Mouse (Mus musculus) ES-E14 (cell line): ENCODE measurements around the gene Pou2f3. TPM values are rescaled to one million over a fixed set of nuclear protein-coding genes. Genes with fewer than 3 reads are reported as not detected.

Source experiments
- DNase-seq: peaks from one replicate; pipeline ENCODE4 v3.0.0-alpha.2; 2013; ENCODE audit warnings: low read depth, low spot score
- H3K27ac ChIP-seq: 2 replicates; pipeline ENCODE4 v1.5.1; 2012; ENCODE audit warnings: low read depth, mild to moderate bottlenecking, low read length, moderate library complexity, mixed read lengths; ENCODE audit not compliant: poor library complexity, insufficient read depth, severe bottlenecking
- H3K36me3 ChIP-seq: 2 replicates; pipeline ENCODE4 v1.6.1; 2012; ENCODE audit warnings: mild to moderate bottlenecking, low read length, moderate library complexity, mixed read lengths; ENCODE audit not compliant: control insufficient read depth, poor library complexity, insufficient read depth, severe bottlenecking
- H3K4me1 ChIP-seq, 2 experiments: fragments of 150-350 bp in 1 of 2; sonication (generic) in 1 of 2; 2 replicates each; pipeline ENCODE4 v1.6.1; 2012; ENCODE audit warnings: low read length in 2 of 2, mild to moderate bottlenecking in 1 of 2, mixed read lengths in 1 of 2; ENCODE audit not compliant: control insufficient read depth in 2 of 2, insufficient read depth in 2 of 2, poor library complexity in 1 of 2
- H3K4me3 ChIP-seq, 2 experiments: fragments of 150-350 bp in 1 of 2; sonication (generic) in 1 of 2; 2 replicates each; pipeline ENCODE4 v1.5.1; 2012; ENCODE audit warnings: low read length in 2 of 2, low read depth in 1 of 2, mild to moderate bottlenecking in 1 of 2, mixed read lengths in 1 of 2; ENCODE audit not compliant: insufficient read depth in 1 of 2, poor library complexity in 1 of 2, severe bottlenecking in 1 of 2
- H3K9ac ChIP-seq: 2 replicates; pipeline ENCODE4 v1.6.1; 2012; ENCODE audit warnings: low read depth, mild to moderate bottlenecking, low read length, mixed read lengths; ENCODE audit not compliant: poor library complexity, insufficient read depth, severe bottlenecking
- H3K9me3 ChIP-seq: fragments of 150-350 bp; sonication (generic); 2 replicates; pipeline ENCODE4 v1.6.1; 2012; ENCODE audit warnings: low read depth, mild to moderate bottlenecking, low read length; ENCODE audit not compliant: control insufficient read depth, insufficient read depth
- CHD2 ChIP-seq: IDR thresholded peaks from 2 replicates; pipeline ENCODE4 v1.6.1; 2014; ENCODE audit warnings: mild to moderate bottlenecking, low read depth, low read length, inconsistent platforms
- HCFC1 ChIP-seq: IDR thresholded peaks from 2 replicates; pipeline ENCODE4 v1.6.1; 2012; ENCODE audit warnings: low read length, inconsistent platforms, borderline replicate concordance; ENCODE audit not compliant: insufficient read depth
- MAFK ChIP-seq: IDR thresholded peaks from 2 replicates; pipeline ENCODE4 v1.6.1; 2014; ENCODE audit warnings: mild to moderate bottlenecking, low read depth, low read length, inconsistent platforms; ENCODE audit not compliant: insufficient read depth
- ZC3H11A ChIP-seq: IDR thresholded peaks from 2 replicates; pipeline ENCODE4 v1.6.1; 2012; ENCODE audit warnings: low read depth, mild to moderate bottlenecking, inconsistent platforms, low read length, borderline replicate concordance
- ZNF384 ChIP-seq: IDR thresholded peaks from 2 replicates; pipeline ENCODE4 v1.6.1; 2012; ENCODE audit warnings: low read depth, low read length, inconsistent platforms
- in situ Hi-C, 2 experiments: fragments of 600-800 bp; cut with MboI; formaldehyde crosslinking; loops; one replicate each; pipeline ENCODE4 v1.15.1; 2025; ENCODE audit warnings: low sequenced_read_pairs in 2 of 2, inconsistent platforms in 1 of 2; ENCODE audit not compliant: unreplicated experiment in 2 of 2
- total RNA-seq: library from RNA; depleted of rRNA; stranded (reverse); fragments of 300-350 nt; gene quantifications from 2 replicates; pipeline ENCODE4 v1.2.3, GENCODE M21; 2012

The Pou2f3 gene
- total RNA-seq, 1 experiment = 1.5 TPM

GRCm38 (mm10) chr9:43179614-43180013, 30.6 kb downstream of the Pou2f3 start:
- H3K9ac ChIP-seq = no peak overlapping the region
- H3K27ac ChIP-seq = no peak overlapping the region
- no peaks in the 10 kb centered on the region for H3K9me3 ChIP-seq
- no peaks in the 10 kb centered on the region for H3K4me1 ChIP-seq
- in situ Hi-C loops = no loop called here
- TF ChIP-seq ZC3H11A (no peak), CHD2 (no peak), HCFC1 (no peak), ZNF384 (no peak), MAFK (no peak)
- DNase-seq = no peak
- H3K36me3 ChIP-seq = no peaks in the 10 kb centered on the region
- H3K4me3 ChIP-seq = no peak overlapping the region

GRCm38 (mm10) chr9:43178172-43178571, 32.0 kb downstream of the Pou2f3 start:
- Histone ChIP-seq H3K4me1 (no peaks in the 10 kb centered on the region), H3K4me3 (no peak overlapping the region), H3K9me3 (no peaks in the 10 kb centered on the region), H3K9ac (no peak overlapping the region), H3K27ac (no peak overlapping the region), H3K36me3 (no peaks in the 10 kb centered on the region)
- in situ Hi-C loops = no loop called here
- DNase-seq = no peak
- TF ChIP-seq CHD2 (no peak), ZNF384 (no peak), ZC3H11A (no peak), HCFC1 (no peak), MAFK (no peak)

- in situ Hi-C loops = no loop called here
- no peak for DNase-seq
- TF ChIP-seq ZC3H11A = no peak
- no peak for TF ChIP-seq ZNF384
- no peak for TF ChIP-seq CHD2
- no peak for TF ChIP-seq MAFK
- no peak for TF ChIP-seq HCFC1
These were observed 43.1 kb downstream of the Pou2f3 start for GRCm38 (mm10) chr9:43167081-43167480.

GRCm38 (mm10) chr9:43166346-43166745, 43.8 kb downstream of the Pou2f3 start:
- in situ Hi-C loops = no loop called here

More at GRCm38 (mm10) chr9:43167081-43167480, 43.1 kb downstream of the Pou2f3 start:
- H3K4me3 ChIP-seq = no peak overlapping the region
- H3K9ac ChIP-seq = no peak overlapping the region
- H3K9me3 ChIP-seq = no peaks in the 10 kb centered on the region
- no peaks in the 10 kb centered on the region for H3K36me3 ChIP-seq
- no peak overlapping the region for H3K27ac ChIP-seq
- H3K4me1 ChIP-seq = peaks cover 0 to 1% of the 10 kb centered on the region in 2 experiments; a peak in 1 of 4 replicates

GRCm38 (mm10) chr9:43155960-43156359, 54.2 kb downstream of the Pou2f3 start:
- in situ Hi-C loops = no loop called here

More at GRCm38 (mm10) chr9:43166346-43166745, 43.8 kb downstream of the Pou2f3 start:
- no peak overlapping the region for H3K4me3 ChIP-seq
- H3K9ac ChIP-seq = no peak overlapping the region
- no peak for TF ChIP-seq CHD2
- TF ChIP-seq ZNF384 = no peak
- no peak for TF ChIP-seq MAFK
- no peak for TF ChIP-seq ZC3H11A
- TF ChIP-seq HCFC1 = no peak
- no peaks in the 10 kb centered on the region for H3K9me3 ChIP-seq
- no peak overlapping the region for H3K27ac ChIP-seq
- H3K4me1 ChIP-seq = peaks cover 0 to 1% of the 10 kb centered on the region in 2 experiments; a peak in 1 of 4 replicates
- DNase-seq = no peak
- H3K36me3 ChIP-seq = no peaks in the 10 kb centered on the region

More at GRCm38 (mm10) chr9:43155960-43156359, 54.2 kb downstream of the Pou2f3 start:
- DNase-seq = no peak
- Histone ChIP-seq H3K4me3 (no peak overlapping the region), H3K36me3 (no peaks in the 10 kb centered on the region), H3K9ac (no peak overlapping the region), H3K4me1 (peaks cover 0 to 2% of the 10 kb centered on the region in 2 experiments; a peak in 1 of 4 replicates), H3K27ac (no peak overlapping the region), H3K9me3 (no peaks in the 10 kb centered on the region)
- TF ChIP-seq CHD2 (no peak), HCFC1 (no peak), ZNF384 (no peak), MAFK (no peak), ZC3H11A (no peak)
